Mouse (Mus musculus): Measurements from ENCODE around the gene Adam12. TPM values are rescaled to one million over a fixed set of nuclear protein-coding genes. Genes with fewer than 3 reads are reported as not detected.

Adam12 gene
- total RNA-seq (2021) = 1 to 10 TPM; 3.5 to 4.9 TPM
- long read RNA-seq, experiment 1, full-length matches to known transcripts = 2 of 6 reads
- long read RNA-seq, experiment 1, partial matches to known transcripts = 2 of 6 reads
- long read RNA-seq, experiment 1, other reads (novel, unspliced or antisense) = 2 of 6 reads
- long read RNA-seq, experiment 2, full-length matches to known transcripts = 2 of 3 reads
- long read RNA-seq, experiment 2, partial matches to known transcripts = 0 of 3 reads
- long read RNA-seq, experiment 2, other reads (novel, unspliced or antisense) = 1 of 3 reads

DNA sequence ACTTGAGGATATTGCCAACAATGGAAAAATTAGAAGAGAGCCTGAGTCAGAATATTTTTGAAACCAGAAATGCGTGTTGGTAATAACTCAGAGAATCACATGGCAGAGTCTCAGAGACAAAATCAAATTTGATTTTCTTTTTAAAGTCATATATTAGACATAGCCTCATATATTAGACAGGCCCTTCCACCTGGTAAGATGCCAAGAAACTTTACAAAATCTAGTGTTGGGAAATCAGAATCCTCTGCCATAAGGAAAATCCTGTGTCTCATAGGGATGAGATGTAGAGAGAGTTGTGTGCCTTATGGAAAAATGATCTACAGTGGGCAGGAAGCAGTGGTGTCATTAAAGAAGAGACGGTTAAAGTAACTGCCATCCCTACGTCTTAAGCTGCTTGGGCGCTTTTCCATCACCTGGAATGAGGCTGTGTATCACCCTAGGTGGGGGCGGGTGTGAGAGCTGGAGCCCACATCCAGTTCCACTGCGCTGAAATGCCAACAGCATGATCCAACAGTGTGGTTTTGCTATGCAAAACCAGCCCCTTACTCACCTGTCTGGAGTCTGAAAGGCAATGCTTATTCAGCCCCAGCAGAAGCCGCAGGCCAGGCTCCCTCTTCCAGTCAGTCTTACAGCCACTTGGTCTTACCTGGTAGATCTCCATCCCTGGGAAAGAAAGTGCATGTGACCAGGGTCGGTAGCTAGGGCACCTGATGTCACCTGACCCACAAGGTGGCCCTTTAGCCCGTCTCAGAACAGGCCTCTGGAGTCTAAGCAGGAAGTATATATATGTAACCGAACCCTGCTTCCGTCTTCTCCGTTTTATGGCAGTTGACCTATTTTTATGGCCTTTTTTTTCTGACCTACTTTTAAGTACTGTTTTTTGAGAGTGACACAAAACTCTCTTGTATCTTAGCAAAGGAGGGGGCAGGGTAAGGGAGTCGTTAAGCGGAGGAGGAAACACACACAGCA lies at the start of gene Adam12:
Gene Adam12, minus strand, starts transcription at position 769 of the 969 bp plus-strand sequence.
- Histone ChIP-seq H3K27ac (no peak within 1 kb of the TSS), H3K4me3 (no peak within 1 kb of the TSS)
- DNase-seq (ENCODE audit: extremely low spot score in 1 of 2, low spot score in 2 of 2) = no peak
- intact Hi-C loops (cut with DNase I) = no loop called here
- no peak for TF ChIP-seq CTCF (IDR thresholded peaks at IDR 0.05)

DNA sequence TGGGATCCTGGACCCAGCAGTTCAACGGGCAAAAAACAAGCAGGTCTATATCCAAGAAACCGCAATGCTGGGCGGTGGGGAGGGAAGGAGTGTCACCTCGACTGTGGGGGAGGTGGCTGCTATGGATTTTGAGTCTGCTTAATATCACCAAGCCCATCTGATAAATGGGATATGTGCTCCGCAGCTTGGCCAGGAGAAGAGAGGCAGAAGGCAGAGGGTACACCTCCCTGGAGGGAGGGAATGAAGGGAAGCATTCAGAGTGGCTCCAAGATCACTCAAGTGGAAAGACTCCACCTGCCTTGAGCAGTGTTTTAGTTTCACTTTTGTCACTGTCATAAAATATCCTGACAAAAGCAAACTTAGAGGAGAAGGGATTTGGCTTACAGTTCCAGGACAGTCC lies 41.0 kb upstream of the Adam12 start:
- Histone ChIP-seq H3K4me3 (no peak overlapping the region), H3K27ac (no peak overlapping the region)
- TF ChIP-seq CTCF (IDR thresholded peaks at IDR 0.05) = no peak
- intact Hi-C loops (cut with DNase I) = no loop called here
- no peak for DNase-seq (ENCODE audit: extremely low spot score in 1 of 2, low spot score in 2 of 2)

DNA sequence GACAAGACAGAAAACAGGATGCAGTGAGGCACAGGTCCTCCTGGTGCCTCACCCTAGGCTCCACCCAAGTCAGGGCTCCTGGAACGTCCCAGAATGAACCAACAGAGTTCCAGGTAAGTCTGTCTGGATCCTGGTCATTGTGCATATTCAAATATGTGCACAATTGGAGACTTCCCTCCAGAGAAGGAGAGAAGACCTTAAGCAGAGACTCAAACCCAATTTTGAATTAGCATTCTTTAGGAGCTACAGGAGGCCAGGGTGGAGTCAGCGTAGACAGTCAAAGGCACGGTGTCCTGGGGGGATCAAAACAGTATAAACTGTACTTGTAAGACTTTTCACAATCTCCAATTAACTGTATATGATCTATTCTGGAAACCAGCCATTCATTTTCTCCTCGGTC lies 40.5 kb upstream of the Adam12 start:
- H3K27ac ChIP-seq = no peak overlapping the region
- TF ChIP-seq CTCF (IDR thresholded peaks at IDR 0.05) = no peak
- no peak for DNase-seq (ENCODE audit: extremely low spot score in 1 of 2, low spot score in 2 of 2)
- H3K4me3 ChIP-seq = no peak overlapping the region
- intact Hi-C loops (cut with DNase I) = no loop called here

DNA sequence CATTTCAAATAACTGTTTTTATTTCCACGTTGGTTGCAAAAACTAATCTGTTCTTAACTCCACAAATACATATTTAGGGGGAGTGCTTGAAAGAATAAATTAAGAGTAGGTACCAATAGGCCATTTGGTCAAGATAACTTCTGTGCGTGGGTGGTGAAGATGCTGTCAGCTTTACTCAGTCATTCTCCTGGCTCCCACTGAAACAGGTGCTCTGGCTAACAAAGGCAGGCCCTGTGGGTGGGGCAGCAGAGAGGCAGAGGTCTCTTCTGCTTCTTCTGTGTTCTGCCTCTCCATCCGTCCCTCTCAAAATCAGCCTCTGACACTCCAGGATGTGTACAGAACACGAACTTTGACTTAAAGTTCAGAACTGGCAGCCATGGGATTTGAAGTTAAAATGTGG lies 33.8 kb upstream of the Adam12 start:
- intact Hi-C loops (cut with DNase I) = no loop called here
- TF ChIP-seq CTCF (IDR thresholded peaks at IDR 0.05) = no peak
- DNase-seq (ENCODE audit: extremely low spot score in 1 of 2, low spot score in 2 of 2) = no peak
- no peak overlapping the region for H3K27ac ChIP-seq
- no peak overlapping the region for H3K4me3 ChIP-seq

DNA sequence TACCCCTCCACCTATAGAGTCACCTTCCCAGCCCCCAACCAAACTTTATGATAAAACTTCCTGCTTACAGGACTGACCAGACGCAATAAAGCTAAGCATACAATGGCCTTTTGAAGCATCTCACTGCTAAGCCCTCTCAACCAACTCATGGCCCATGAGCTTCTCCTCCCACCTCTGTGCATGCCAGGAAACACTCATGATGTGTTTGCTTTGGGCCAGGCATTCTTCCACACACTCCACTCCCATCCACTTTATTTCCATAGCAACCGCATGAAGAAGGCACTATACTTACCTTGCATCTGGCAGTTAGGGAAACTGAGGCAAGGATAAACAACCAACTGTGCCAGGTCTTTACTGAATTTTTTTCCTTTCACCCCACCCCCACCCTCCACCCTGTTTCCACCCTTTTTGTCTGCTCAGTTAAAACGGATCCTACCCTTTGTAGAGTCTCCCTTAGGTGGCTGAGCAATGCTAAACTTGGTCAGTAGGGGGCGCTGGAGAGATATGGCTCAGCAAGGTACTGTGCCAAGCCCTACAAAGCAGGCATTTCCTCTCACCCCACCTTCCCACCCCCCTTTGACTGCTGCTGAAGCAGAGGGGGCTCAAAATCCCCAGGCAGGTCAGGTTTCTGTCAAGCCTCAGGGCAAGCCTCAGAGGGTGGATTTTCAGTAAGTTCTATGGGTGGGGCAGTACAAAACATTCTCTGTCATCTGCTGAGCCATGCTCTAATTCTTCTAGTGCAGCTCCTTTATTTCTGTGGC lies 31.4 kb upstream of the Adam12 start:
- DNase-seq (ENCODE audit: extremely low spot score in 1 of 2, low spot score in 2 of 2) = peak; percentile 48 to 60
- no peak overlapping the region for H3K4me3 ChIP-seq
- no peak overlapping the region for H3K27ac ChIP-seq
- intact Hi-C loops (cut with DNase I) = loop anchor here (5.0 kb wide), 2 partner anchors 84 to 304 kb away; no protein-coding TSS in a partner anchor
- peak; percentile 64 for TF ChIP-seq CTCF (IDR thresholded peaks at IDR 0.05)

DNA sequence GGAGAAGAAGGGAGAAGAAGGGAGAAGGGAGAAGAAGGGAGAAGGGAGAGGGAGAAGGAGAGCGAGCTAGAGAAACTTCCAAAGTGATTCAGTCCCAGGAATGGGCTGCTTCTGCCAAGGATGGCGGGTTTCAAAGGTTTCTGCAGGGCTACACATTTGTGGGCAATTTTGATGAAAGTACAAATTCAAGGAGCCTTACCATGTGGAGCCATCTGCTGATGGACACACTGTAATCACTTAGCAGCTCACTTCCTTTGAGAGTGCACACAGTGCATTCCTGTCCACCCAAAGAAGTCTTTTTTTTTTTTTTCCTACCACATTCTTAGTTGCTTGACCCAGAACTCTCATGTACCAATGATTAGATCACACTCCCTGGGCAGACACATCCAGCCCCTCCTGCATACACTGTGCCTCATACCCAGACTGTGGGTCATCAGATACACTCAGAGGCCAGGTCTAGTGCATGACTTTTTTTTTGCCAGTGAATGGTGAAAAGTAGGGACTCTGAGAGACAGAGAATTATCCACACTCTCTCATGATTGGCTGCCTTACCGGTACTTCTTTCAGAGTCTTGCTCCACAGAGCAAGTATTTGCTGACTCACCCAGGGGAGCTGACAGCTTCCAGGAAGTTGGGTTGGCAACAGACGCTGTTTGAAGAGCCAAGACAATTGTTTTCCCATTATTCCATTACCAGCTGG lies 29.2 kb upstream of the Adam12 start:
- Histone ChIP-seq H3K4me3 (no peak overlapping the region), H3K27ac (no peak overlapping the region)
- no peak; the same call in 1 of the 2 replicates for TF ChIP-seq CTCF (IDR thresholded peaks at IDR 0.05)
- intact Hi-C loops (cut with DNase I) = loop anchor here (5.0 kb wide), 2 partner anchors 86 to 306 kb away; no protein-coding TSS in a partner anchor
- DNase-seq (ENCODE audit: extremely low spot score in 1 of 2, low spot score in 2 of 2) = peak in 1 of 2 experiments; percentile 14

DNA sequence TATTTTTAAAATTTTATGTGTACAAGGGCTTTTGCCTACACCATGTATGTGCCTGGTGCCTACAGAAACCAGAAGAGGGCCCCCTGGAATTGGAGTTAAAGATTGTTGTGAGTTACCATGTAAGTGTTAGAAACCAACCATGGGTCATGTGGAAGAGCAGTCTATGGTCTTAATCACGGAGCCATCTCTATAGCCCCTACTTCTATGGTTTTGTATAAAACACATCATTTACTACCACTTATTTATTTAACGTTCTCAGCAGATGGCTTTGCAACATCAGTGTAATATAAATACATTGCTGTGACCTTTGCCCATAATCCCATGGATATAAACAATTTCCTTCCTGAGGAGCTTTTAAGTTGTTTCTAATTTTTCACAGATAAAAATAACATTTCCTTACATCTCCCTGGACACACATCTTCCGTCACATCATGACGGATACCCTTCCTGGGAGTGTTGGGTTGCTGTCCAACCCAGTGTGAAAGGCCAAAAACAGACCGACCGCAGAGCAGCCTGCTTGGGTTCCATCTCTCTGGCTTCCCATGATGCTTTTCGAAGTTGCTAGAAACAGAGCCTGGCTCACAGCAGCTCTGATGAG lies 18.4 kb upstream of the Adam12 start:
- H3K27ac ChIP-seq = no peak overlapping the region
- no peak for DNase-seq (ENCODE audit: extremely low spot score in 1 of 2, low spot score in 2 of 2)
- H3K4me3 ChIP-seq = no peak overlapping the region
- no peak for TF ChIP-seq CTCF (IDR thresholded peaks at IDR 0.05)
- intact Hi-C loops (cut with DNase I) = no loop called here

DNA sequence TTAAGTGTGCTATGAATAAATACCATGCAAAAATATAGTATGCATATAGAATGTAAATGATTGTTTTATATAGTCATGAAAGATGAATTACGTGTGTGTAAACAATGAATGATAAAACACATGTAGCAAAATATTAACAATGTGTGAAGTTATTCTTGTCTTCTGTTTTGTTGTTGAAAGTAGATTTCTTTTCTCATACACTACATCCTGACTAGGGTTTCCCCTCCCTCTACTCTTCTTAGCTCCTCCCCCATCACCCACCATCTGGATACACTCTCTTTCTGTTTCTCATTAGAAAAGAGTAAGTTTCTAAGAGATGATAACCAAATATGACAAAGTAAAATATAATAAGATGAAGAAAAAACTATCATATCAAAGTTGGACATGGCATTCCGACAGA lies 16.1 kb upstream of the Adam12 start:
- H3K27ac ChIP-seq = no peak overlapping the region
- intact Hi-C loops (cut with DNase I) = no loop called here
- TF ChIP-seq CTCF (IDR thresholded peaks at IDR 0.05) = no peak
- DNase-seq (ENCODE audit: extremely low spot score in 1 of 2, low spot score in 2 of 2) = no peak
- H3K4me3 ChIP-seq = no peak overlapping the region

DNA sequence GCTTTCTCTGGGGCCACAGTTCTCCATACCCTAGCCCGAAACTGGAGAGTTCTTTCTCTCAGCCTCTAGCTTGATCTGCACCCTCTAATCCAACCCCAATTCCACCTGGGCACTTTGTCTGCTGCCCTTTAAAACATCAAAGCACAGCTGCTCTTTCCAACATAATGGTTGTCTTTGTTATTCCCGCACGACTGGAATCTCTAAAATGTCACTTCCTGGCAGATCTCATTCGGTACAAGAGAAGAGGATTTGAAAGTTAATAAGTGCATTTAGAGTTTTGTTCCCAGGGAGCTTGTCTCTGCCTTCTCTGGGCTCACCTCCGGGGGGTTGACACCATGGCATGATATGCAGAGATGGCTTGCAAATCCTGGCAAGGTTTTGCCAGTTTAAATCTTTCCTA lies 14.7 kb upstream of the Adam12 start:
- intact Hi-C loops (cut with DNase I) = no loop called here
- Histone ChIP-seq H3K4me3 (no peak overlapping the region), H3K27ac (no peak overlapping the region)
- TF ChIP-seq CTCF (IDR thresholded peaks at IDR 0.05) = no peak
- DNase-seq (ENCODE audit: extremely low spot score in 1 of 2, low spot score in 2 of 2) = no peak

DNA sequence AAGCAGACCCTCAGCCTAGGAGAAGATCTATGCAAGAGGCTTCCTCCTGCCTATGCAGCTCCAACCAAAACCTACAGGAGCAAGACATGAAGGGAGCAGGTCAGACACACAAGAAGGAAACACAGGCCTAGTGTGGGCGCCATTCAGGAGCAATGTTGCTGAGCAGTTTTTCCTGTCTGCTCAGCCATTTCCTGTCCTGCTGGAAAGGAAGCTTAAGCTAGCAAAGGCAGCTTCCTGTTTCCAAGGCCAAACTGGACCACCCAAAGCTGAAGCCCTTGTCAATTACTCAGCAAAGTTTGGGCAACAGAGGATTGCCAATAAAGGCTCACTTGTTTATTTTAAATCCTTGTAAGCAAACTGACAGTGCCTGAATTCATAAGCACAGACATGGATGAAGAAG lies 10.8 kb upstream of the Adam12 start:
- Histone ChIP-seq H3K27ac (no peak overlapping the region), H3K4me3 (no peak overlapping the region)
- no peak for DNase-seq (ENCODE audit: extremely low spot score in 1 of 2, low spot score in 2 of 2)
- intact Hi-C loops (cut with DNase I) = no loop called here
- TF ChIP-seq CTCF (IDR thresholded peaks at IDR 0.05) = no peak

DNA sequence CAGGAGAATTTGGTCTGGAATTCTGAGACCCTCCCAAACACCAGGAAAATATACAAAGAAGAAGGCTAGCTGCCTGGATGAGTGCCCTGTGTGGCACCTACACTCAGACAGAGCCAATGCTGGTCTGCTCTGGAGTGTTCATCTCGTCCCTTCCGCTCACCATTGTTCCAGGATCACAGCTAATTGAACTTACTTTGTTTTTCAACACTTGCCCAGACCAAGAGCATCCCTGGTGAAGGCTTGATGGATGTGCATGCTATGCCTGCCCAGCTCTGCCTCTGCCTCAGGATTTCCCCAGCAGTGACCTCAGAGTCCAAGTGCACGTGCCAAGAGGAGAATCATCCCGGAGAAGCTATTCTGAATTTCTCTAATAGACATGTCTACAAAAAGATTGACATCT lies 9.3 kb upstream of the Adam12 start:
- no peak overlapping the region for H3K27ac ChIP-seq
- intact Hi-C loops (cut with DNase I) = no loop called here
- H3K4me3 ChIP-seq = no peak overlapping the region
- DNase-seq (ENCODE audit: extremely low spot score in 1 of 2, low spot score in 2 of 2) = no peak
- no peak for TF ChIP-seq CTCF (IDR thresholded peaks at IDR 0.05)

All from left cerebral cortex, adult 2 months (tissue).